Mouse (Mus musculus) gastrocnemius, postnatal 14 days (tissue): ENCODE results near the gene Btaf1. TPM values are rescaled to one million over a fixed set of nuclear protein-coding genes. Genes with fewer than 3 reads are reported as not detected.
"Not testable (repeated sequence)": the region's sequence is repeated elsewhere in the genome, so short reads cannot be mapped to it uniquely, and the experiment has no call there.

Source experiments
- DNase-seq: peaks from one replicate; pipeline ENCODE4 v3.0.0; 2021; ENCODE audit warnings: mixed read lengths
- intact Hi-C: fragments of 180-260 bp; cut with DNase I; formaldehyde crosslinking; loops from one replicate; pipeline ENCODE4 v1.15.1; 2025; ENCODE audit warnings: low total_unique reads
- total RNA-seq, 2 experiments: library from RNA; stranded (reverse); gene quantifications; 2 replicates each; pipeline ENCODE4 v1.2.3; 2021

Btaf1 gene
- total RNA-seq, 2 experiments from 2014 or later: 6.3 to 9.9 TPM

DNA sequence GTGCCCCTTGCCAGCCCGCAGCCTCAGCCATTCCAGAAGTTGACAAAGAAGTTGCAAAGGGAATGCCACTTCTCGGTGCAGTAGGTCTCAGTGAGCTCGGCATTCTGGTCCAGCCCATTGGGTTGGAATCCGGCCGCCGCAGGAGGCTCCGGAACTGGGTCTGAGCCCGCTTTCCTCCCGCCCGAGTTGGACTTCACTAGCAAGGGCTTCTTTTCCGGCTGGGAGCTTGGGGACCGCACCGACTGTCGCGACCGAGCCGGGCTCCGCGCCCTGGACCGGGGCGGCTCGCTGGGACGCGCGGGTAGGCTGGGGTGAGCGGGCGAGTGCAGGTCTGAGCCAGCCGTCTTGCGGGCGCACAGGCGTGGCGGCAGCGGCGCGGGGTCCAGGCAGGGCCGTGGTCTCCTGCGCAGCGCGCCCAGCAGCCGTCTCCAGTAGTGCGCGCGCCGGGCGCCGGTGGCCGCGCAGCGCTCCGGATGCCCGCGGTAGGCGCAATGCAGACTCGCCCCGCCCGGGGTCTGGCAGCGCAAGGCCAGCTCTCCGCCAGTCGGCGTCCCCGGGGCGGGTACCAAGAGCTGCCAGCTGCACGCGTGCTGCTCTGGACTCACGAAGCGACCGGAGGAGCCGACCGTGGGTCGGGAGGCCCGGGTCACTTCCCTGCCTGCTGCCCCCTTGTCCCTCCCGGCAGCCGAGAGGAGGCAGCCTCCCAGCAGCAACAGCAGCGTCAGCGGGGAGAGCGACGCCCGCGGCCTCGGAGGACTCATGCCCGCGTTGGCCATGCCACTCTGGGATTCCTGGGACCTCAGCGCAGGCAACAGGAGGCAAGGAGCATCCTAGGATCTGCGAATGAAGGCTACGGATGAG is 7.2 kb upstream of the Btaf1 start:
- peak; percentile 85 for DNase-seq
- intact Hi-C loops: loop anchor here (5.0 kb wide), 1 partner anchor 101 kb away; no protein-coding TSS in a partner anchor

DNA sequence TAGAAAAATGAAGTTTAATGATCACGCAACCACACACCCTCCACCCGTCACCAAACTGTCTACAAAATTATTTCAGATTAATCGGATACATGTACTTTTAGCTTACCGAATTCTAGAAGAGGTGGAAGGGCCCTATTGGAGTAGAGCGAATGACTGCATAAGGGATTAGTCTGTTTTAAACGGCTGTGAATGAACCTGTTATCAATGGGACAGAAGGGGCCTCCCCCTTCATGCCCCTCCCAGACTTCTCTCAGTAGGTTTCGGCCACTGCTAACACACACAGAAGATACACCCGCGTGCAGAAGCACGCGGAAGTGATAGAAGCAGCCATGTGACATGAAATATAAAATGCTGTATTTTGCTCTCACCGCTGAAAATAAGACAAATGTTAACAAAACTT is 6.4 kb upstream of the Btaf1 start, which contains the start of gene Fgfbp3:
Gene Fgfbp3, minus strand, starts transcription at position 150 of the 400 bp plus-strand sequence.
- DNase-seq: no peak
- intact Hi-C loops: loop anchor here (5.0 kb wide), 1 partner anchor 102 kb away; no protein-coding TSS in a partner anchor

DNA sequence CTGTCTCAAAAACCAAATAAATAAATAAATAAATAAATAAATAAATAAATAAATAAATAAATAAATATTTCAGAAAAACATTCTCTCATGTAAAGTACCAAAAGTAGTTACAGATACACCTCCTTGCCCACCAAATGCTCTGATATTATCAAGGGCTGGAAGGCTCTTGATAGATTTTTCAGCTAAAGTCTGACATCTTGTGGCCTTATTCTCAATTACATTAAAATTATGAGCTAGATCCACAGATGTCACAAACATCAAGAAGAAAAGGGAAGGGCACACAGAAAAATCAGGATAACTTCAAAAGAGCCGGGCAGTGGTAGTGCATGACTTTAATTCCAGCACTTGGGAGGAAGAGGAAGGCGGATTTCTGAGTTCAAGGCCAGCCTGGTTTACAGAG is 3.9 kb upstream of the Btaf1 start:
- intact Hi-C loops: loop anchor here (5.0 kb wide), 1 partner anchor 40 kb away; no protein-coding TSS in a partner anchor
- DNase-seq: no peak

DNA sequence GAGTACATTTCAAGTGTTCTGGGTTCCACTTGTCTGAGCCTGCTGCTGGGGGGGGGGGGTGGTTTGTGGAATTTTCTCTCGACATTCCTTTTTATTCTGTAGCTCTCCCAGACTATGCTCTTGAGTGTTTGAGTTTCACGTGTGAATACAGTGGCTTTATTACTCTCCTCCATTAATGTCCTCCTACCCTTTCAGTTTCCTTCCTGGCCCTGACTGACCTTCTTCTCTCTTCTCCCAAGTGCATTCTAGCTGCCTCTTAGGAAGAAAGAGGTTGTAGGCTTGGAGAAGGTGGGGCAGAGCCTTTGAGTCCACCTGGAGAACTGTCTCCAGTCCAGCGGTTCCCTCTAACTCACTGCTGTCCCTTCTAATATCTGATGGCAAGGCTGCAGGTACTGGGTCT is 2.9 kb upstream of the Btaf1 start:
- intact Hi-C loops: loop anchor here (5.0 kb wide), 1 partner anchor 41 kb away; no protein-coding TSS in a partner anchor
- DNase-seq: no peak

DNA sequence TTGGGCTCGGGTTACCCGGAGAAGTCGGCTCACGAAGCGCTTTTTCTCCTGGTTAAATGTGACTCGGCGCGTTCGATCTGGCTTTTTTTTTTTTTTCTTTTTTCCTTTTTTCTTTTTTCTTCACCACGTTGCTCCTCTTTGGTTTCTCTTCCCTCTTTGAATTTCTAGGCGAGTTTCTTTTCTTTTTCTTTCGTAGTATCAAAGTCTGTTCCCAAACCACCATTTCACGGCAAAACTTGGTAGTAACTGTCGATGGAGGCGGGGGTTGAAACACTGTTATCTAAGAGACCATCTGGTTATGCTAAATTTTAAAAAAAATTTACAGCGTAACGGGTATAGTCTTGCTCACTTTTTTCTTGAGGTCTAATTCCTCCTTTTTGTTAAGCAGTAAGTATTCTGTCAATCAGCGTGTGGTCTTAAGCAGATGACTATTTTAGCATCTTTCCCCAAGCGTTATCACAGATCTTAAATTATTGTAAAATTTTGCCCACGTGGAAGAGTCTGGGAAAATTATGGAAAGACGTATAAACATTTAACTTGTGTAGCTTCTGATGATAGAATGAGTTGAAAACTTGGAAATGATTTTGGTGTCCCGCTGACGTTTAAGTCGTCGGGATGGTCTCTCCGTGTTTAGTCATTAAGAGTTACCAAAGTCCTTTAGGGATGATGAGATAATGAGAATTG is 816 bp downstream of the Btaf1 start:
- no peak for DNase-seq
- intact Hi-C loops: no loop called here

DNA sequence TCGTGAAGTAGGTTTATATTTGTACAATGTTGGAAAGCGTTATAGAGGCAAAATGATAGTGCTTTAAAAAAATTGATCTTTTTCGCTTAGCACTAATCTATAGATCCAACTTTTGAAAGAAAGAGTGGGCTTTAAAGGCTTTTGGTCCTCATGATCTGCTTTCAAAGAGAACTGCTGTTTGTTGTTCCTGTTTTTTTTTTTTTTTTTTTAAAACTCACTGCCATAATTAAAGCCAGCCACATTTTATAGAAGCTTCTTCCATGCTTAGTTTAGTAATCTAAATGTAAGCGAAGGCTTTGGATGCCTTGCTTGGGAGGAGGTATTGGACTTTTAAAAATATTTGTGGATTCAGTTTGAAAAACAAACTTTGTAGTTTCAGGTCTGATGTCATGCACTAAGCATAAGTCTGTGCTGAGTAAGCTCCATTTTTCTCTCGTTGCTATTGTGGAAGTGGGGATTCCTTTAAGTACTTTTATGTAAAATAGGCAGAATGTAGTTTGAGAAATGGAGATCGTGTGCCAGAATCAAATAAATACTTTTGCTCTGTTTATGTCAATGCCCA is 2.0 kb downstream of the Btaf1 start:
- intact Hi-C loops: no loop called here
- no peak for DNase-seq

DNA sequence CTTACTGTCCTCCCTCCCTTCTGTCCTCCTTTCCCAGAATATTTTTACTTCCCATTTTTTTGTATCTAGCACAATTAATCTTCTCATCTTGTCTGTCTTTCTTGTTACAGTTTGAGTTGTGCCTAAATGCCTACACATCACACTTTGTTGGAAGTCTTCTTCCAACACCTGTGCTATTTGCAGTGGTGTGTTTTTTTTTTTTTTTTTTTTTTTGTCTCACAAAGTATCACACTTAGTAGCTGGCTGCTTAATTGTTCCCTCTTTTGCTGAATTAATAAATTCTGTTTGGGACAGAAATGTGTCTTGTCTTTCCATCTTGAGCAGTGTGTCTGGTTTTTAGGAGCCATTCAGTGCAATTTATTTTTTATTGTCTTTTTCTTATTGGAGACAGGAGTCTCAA is 3.9 kb downstream of the Btaf1 start:
- intact Hi-C loops: no loop called here
- no peak for DNase-seq

DNA sequence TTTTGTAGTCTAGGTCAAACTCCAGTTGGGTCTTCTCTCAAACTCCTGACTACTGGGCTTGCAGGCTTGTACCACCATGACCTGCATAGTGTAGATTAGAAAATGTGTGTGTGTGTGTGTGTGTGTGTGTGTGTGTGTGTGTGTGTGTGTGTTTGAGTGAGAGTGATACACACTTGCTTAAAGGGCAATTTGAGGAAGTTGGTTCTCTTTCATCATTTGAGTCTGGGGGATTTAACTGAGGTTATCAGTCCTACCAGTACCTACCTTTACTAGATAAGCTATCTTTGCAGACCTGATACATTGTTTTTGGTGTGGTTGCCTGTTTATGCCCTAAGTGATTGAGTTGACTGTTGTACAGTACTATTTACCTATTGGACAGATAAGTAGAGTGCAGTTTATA is 6.2 kb downstream of the Btaf1 start:
- intact Hi-C loops: no loop called here
- DNase-seq: no peak

DNA sequence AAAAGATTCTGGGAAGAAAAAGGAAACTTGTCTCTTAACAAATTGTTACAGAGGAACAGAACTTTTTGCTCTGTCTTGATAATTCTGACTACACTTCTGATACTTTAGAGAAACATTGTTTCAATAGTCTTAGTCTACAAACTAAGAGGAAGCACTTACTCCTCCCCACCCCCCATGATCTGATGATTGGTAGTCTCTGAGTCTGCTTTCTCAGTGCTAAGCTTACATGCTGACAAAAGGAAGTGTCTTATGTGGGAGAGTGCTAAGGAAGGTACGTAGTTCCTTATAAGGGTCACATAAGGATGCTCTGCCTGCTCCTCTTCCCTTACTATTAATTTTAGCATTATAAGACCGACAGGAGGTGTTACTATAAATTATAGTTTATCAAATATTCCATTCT is 6.7 kb downstream of the Btaf1 start:
- intact Hi-C loops: no loop called here
- no peak for DNase-seq

DNA sequence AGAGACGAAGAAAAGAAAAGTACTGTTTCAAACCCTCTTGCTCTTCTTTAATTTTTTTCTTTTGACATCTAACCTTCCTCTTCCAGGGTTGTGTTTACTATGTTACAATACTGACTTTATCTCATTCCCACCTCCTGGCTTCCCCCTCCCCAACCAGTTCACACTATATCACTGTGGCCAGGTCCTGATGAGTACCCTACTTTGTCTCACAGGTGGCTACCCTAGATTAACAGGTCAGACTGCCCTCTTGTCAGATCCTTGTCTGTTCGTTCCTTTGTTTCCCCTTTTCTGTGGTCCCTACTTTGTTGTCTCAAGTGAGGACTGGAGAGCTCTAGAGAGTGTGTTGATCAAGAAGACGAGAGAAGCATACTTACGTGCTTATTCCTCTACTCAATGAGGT is 10.4 kb downstream of the Btaf1 start:
- intact Hi-C loops: no loop called here
- DNase-seq: no peak

DNA sequence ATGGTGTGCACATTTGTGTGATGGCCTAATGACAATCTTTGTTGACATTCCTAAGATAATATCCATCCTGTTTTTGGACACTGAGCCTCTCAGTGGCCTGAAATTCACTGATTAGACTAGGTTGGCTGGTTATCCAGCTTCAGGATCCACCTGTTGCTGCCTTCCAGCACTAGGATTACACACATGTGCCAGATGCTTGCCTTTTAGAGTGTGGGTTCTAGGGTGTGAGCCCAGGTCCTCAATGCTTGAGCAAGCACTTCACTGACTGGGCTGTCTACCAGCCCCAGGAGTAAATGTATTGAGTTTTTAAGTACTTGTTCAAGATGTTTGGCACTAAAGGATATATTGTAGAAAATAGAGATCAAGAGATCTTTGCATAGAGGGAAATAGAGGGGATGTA is 12.1 kb downstream of the Btaf1 start:
- no peak for DNase-seq
- intact Hi-C loops: no loop called here

DNA sequence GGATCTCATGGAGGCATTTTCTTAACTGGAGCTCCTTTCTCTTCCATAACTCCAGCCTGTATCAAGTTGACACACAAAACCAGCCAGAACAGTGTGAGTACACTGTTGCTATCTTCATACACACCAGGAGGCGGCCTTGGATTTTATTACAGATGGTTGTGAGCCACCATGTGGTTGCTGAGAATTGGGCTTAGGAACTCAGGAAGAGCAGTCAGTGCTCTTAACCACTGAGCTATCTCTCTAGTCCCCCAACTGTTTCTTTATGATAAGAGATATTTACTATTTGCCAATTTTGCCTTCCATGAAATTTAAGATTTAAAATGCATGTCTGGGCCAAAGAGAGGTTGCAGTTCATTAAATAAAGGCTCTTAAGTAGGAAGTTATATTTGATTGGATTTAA is 14.2 kb downstream of the Btaf1 start:
- intact Hi-C loops: no loop called here
- DNase-seq: no peak

DNA sequence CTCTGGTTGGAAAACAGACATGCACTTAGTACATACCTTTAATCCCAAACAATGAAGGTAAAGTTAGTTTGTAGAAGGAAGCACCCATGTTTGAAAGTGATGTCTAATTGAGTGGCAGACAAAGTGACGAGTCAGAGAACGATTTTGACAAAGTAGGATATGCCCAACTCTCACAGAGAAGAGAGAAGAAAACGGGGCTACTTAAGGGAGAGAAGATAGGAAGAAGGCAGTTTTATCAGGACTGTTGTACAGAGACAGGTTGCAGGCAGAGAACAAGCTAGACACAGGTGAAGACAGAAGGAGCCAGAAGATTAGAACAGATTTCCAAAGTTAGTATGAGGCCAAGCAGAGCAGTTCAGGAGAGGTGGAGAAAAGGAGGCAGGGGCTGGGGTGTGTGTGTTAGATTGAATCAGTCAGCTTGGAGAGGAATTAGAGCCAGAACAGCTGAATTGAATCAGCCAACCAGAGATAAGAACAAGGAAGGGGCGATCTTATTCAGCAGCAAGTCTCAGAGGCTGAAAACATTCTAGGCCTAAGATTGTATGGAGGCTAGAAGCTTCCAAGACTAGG is 27.8 kb downstream of the Btaf1 start:
- intact Hi-C loops: no loop called here
- no peak for DNase-seq

DNA sequence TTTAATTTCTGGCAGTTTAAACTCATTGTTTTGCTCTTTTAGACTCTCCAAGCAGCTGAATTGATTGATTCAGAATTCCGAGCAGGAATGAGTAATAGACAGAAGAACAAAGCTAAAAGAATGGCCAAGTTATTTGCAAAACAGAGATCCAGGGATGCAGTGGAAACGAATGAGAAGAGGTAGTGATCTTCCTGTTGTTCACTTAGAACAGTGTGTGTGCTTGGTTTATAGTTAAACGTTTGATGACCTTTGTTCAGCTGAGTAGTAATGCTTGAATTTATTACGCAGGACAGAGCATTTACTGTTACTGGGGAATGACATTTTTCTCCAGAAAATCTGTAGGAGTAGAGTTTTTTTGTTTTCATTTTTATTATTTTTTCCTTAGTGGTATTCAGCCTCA is 32.5 kb downstream of the Btaf1 start:
- DNase-seq: no peak
- intact Hi-C loops: no loop called here

DNA sequence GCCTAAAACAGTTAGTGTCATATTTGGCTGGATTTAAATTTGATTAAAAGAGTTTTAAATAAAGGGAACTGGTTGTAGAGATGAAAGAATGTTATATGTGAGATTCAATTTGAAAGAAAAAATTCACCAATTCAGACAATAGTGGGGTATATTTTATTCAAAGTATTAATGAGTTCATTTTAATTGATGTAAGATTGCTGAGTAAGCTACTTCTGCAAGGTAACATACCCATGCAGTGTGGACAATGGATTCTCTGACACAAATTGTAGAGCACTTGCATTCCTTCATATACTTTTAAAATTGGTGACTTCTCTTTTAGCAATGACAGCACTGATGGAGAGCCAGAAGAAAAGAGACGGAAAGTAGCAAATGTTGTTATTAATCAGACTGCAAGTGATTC is 35.4 kb downstream of the Btaf1 start:
- intact Hi-C loops: no loop called here
- DNase-seq: no peak

DNA sequence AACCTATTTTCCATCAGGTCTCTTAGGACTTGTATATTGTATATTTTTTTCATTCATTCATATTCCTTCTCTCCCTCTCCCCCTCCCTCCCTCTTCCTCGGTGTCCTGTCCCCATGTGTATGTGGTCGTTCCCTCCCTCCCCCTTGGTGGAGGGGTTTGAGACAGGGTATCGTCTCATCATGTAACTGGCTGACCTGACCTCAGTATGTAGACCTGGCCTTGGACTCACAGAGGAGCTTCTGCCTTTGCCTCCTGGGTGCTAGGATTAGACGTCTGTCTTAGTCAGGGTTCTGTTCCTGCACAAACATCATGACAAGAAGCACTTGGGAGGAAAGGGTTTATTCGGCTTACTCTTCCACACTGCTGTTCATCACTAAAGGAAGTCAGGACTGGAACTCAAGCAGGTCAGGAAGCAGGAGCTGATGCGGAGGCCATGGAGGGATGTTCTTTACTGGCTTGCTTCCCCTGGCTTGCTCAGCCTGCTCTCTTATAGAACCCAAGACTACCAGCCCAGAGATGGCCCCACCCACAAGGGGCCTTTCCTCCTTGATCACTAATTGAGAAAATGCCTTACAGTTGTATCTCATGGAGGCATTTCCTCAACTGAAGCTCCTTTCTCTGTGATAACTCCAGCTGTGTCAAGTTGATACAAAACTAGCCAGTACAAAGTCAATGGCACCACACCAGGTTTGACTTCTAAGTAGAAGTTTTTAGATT is 36.8 kb downstream of the Btaf1 start:
- intact Hi-C loops, DNase-seq: not testable (repeated sequence)

DNA sequence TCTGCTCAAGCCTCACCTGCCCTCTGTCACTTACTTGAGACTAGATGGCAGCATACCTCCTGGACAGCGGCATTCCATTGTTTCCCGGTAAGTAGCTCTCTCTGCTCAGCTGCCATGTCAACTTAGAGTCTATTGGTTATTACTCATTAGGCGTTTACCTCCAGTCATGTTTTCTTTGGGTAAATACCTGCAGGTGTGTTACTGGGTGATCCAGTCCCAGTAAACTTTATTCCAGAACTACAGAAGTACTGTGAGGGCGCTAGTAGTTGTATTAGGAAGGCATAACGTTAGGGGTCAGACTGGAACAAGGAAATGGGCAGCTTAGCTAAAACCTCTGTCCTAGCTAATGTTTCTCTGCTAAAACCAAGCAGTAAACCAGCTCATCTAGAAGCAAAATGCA is 78.7 kb downstream of the Btaf1 start:
- intact Hi-C loops: no loop called here
- DNase-seq: no peak

DNA sequence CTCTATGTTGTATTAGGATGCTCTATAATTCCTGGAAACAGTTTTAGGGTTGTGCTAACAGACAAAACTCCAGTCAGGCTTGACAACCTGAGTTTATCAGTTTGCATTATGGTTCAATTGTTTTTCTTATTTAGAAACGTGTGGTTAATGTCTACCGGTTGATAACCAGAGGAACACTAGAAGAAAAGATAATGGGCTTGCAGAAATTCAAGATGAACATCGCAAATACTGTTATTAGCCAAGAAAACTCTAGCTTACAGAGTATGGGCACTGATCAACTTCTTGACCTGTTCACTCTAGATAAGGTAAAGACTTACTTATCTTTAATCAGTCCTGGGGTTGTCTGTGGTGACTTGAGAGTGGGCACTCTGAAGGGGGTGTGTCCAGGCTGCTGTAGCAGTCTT is 84.0 kb downstream of the Btaf1 start:
- DNase-seq: no peak
- intact Hi-C loops: no loop called here

DNA sequence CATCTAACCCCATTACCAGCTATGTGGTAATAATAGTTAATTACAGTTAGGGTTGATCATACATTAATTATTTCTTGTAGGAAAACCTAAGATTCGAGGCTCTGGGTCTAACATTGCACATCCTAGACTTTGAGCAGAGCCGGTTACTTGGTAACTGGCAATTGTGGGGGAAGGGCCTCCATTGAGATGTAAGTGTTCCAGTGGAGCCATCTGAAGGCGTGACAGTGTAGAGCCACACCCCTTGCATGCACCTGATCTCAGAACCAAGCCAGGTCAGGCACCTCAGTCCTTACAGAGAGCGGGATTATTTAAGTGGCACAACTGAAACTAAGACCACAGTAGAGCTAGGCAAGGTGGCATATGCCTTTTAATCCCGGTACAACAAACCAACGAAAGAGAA is 87.6 kb downstream of the Btaf1 start:
- intact Hi-C loops: no loop called here
- no peak for DNase-seq
